In the genomic region with DNA sequence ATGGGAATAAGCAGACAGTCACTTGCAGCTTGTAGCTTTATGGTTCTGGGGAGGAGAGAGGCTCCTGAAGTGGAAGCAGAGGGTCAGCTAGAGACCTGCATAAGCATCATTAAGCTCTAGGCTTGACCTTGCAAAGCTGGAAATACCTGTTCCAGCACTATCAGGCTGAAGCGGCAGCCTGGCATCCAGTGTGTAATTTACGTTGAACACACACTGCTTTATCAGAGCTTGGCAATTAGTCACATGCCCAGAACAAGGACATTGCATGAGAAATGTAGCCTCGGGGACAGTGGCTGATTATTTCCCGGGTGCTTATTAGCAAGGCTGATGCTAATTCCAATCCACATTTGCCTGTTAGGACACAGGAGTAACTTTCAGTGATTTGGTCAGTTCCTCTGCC, we compare ENCODE assay signal across 16 mouse cellular contexts.
A peak's percentile ranks its signal among the peaks of the same experiment; 100 is the strongest.
DNase-seq lines count a peak whose midpoint lies in the region; ATAC-seq and TF ChIP-seq lines count a peak whose summit lies in the region.
"Had no signal": no experiment of that assay in that cellular context is flagged by ENCODE, and none has a peak within 500 bp of the region (broad histone marks: within the 10 kb centered on the region; RNA-seq: fewer than 3 reads in every experiment).

No protein-coding gene starts in this region.

- H3K27ac ChIP-seq in hindbrain, embryonic 10.5 days: 0 out of 2 replicates have a peak overlapping the region, but pooled peaks have one; percentile 16
- H3K27ac ChIP-seq in hindbrain, embryonic 14.5 days: no peak overlapping the region
- H3K27ac ChIP-seq in kidney, adult 2 months (ENCODE audit: insufficient read depth, low read depth, low read length): 0 out of 2 replicates have a peak overlapping the region, but pooled peaks have one; percentile 5
- H3K27ac ChIP-seq in lung, embryonic 16.5 days (ENCODE audit: low read length): peak overlapping the region; percentile 25
- H3K27ac ChIP-seq: forebrain, embryonic 12.5 days; heart, adult 2 months; hindbrain, embryonic 15.5 days; midbrain, embryonic 12.5 days had no signal

- DNase-seq in hindbrain, embryonic 10.5 days (ENCODE audit: low spot score): no peak
- DNase-seq in hindbrain, embryonic 14.5 days (ENCODE audit: low spot score): no peak
- peak; percentile 14 for DNase-seq in fat pad, adult 2 months (ENCODE audit: extremely low read depth, low read depth, low spot score)
- peak; percentile 79 for DNase-seq in kidney, adult 2 months
- no peak for DNase-seq in layer of hippocampus, postnatal 25 days (ENCODE audit: extremely low spot score in 1 of 2, low spot score in 1 of 2)
- no peak for DNase-seq in heart, postnatal 4 days
- DNase-seq in B cell, adult 2 months: no peak
- DNase-seq: heart, adult 2 months; spleen, adult 18-20 months had no signal

- no peak overlapping the region for H3K9ac ChIP-seq in hindbrain, embryonic 14.5 days
- H3K9ac ChIP-seq in lung, embryonic 16.5 days (ENCODE audit: low read length): no peak overlapping the region
- H3K9ac ChIP-seq: forebrain, embryonic 12.5 days; hindbrain, embryonic 15.5 days; midbrain, embryonic 12.5 days had no signal

- no peak for TF ChIP-seq CTCF in kidney, adult 2 months (conservative IDR thresholded peaks at IDR 0.05; ENCODE audit: insufficient read depth, insufficient read length, low read depth, low read length)

- peaks cover 10% of the 10 kb centered on the region for H3K27me3 ChIP-seq in hindbrain, embryonic 10.5 days (ENCODE audit: insufficient read depth, poor library complexity, severe bottlenecking)
- no peaks in the 10 kb centered on the region for H3K27me3 ChIP-seq in hindbrain, embryonic 14.5 days (ENCODE audit: control insufficient read depth, insufficient read depth, low read length)
- no peaks in the 10 kb centered on the region for H3K27me3 ChIP-seq in kidney, adult 2 months (replicated peaks; ENCODE audit: control insufficient read depth, insufficient read depth, low read length)
- no peaks in the 10 kb centered on the region for H3K27me3 ChIP-seq in lung, embryonic 16.5 days (ENCODE audit: control insufficient read depth, insufficient read depth, low read depth, low read length)
- H3K27me3 ChIP-seq: hindbrain, embryonic 15.5 days; Patski had no signal

- H3K4me2 ChIP-seq in hindbrain, embryonic 14.5 days (replicated peaks): no peak overlapping the region
- H3K4me2 ChIP-seq in lung, embryonic 16.5 days (ENCODE audit: low read depth, low read length): peak overlapping the region; percentile 16; the same call in 1 of the 2 replicates
- H3K4me2 ChIP-seq: forebrain, embryonic 12.5 days; hindbrain, embryonic 15.5 days; liver, embryonic 11.5 days; midbrain, embryonic 12.5 days had no signal

- WGBS in hindbrain, embryonic 10.5 days: 74% methylated on average over 4 of the region's 4 CpGs
- WGBS in hindbrain, embryonic 14.5 days: 35% methylated on average over 4 of the region's 4 CpGs
- 62% methylated on average over 4 of the region's 4 CpGs for WGBS in kidney, adult 2 months
- WGBS in lung, embryonic 16.5 days: 49% methylated on average over 4 of the region's 4 CpGs

- ATAC-seq in hindbrain, embryonic 14.5 days (ENCODE audit: low FRiP score): no peak
- peak; percentile 88 for ATAC-seq in lung, embryonic 16.5 days (ENCODE audit: low read depth)
- ATAC-seq: CD4-positive, CD25-positive, alpha-beta regulatory T cell, adult 4 months; Patski had no signal

- no peak overlapping the region for H3K4me3 ChIP-seq in hindbrain, embryonic 10.5 days
- H3K4me3 ChIP-seq in hindbrain, embryonic 14.5 days (replicated peaks; ENCODE audit: low read length): no peak overlapping the region
- H3K4me3 ChIP-seq in kidney, adult 2 months (ENCODE audit: insufficient read depth, low read depth, low read length): no peak overlapping the region
- no peak overlapping the region for H3K4me3 ChIP-seq in lung, embryonic 16.5 days (ENCODE audit: low read length)
- H3K4me3 ChIP-seq: forebrain, embryonic 12.5 days; heart, adult 2 months; hindbrain, embryonic 15.5 days; midbrain, embryonic 12.5 days had no signal

- H3K9me3 ChIP-seq in hindbrain, embryonic 10.5 days: no peaks in the 10 kb centered on the region
- H3K9me3 ChIP-seq in hindbrain, embryonic 14.5 days (ENCODE audit: control insufficient read depth, low read length): no peaks in the 10 kb centered on the region
- no peaks in the 10 kb centered on the region for H3K9me3 ChIP-seq in lung, embryonic 16.5 days (ENCODE audit: control insufficient read depth, low read length)
- H3K9me3 ChIP-seq: forebrain, embryonic 12.5 days; hindbrain, embryonic 15.5 days; midbrain, embryonic 12.5 days had no signal

- no peak for TF ChIP-seq POLR2A in kidney, adult 2 months (IDR thresholded peaks at IDR 0.05; ENCODE audit: low read depth, low read length)

- H3K36me3 ChIP-seq in hindbrain, embryonic 10.5 days: no peaks in the 10 kb centered on the region
- no peaks in the 10 kb centered on the region for H3K36me3 ChIP-seq in hindbrain, embryonic 14.5 days (replicated peaks; ENCODE audit: control insufficient read depth, insufficient read depth)
- H3K36me3 ChIP-seq in kidney, adult 2 months (ENCODE audit: control insufficient read depth, insufficient read depth, low read length): no peaks in the 10 kb centered on the region
- H3K36me3 ChIP-seq in lung, embryonic 16.5 days (ENCODE audit: control insufficient read depth, insufficient read depth, low read length): no peaks in the 10 kb centered on the region
- H3K36me3 ChIP-seq: forebrain, embryonic 12.5 days; hindbrain, embryonic 15.5 days; midbrain, embryonic 12.5 days had no signal

- peaks cover 33% of the 10 kb centered on the region for H3K4me1 ChIP-seq in hindbrain, embryonic 10.5 days (replicated peaks)
- H3K4me1 ChIP-seq in hindbrain, embryonic 14.5 days (replicated peaks; ENCODE audit: control insufficient read depth, insufficient read depth, low read length): peaks cover 20% of the 10 kb centered on the region
- H3K4me1 ChIP-seq in kidney, adult 2 months (ENCODE audit: control insufficient read depth, insufficient read depth, low read length): 0 out of 2 replicates have a peak, but pooled peaks cover 3% of the 10 kb centered on the region
- H3K4me1 ChIP-seq in lung, embryonic 16.5 days (replicated peaks; ENCODE audit: control insufficient read depth, insufficient read depth, low read length): peaks cover 28% of the 10 kb centered on the region

Comparison
In these comparisons a context has a peak if more than half of its experiments do, and no peak if none do; other contexts are left out.
1. DNase-seq: peak in fat pad, adult 2 months (single experiment) and kidney, adult 2 months (single experiment); none in hindbrain, embryonic 10.5 days (single experiment), hindbrain, embryonic 14.5 days (single experiment), layer of hippocampus, postnatal 25 days (0 of 2), heart, postnatal 4 days (single experiment) and B cell, adult 2 months (0 of 2).